14 mouse cellular contexts compared by ENCODE assay signal in the genomic region with DNA sequence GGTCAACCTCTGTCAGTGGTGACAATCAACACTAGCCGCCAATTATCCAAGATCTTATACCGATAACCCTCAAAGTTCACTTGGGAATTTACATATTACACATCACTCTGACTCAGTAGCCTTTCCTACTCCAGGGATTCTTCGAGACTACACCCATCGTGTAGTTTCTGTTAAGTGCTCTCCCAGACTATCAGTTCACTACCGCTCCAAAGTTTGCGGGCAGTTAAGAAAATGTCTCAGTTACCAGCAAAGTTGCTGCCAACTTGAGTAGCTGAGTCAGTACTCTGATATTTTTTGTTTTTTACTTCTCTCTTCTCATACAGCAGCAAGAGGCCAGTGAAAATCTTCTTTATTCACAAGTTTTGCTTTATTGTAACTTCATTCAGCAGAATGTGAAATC.
"Had no signal": no experiment of that assay in that cellular context is flagged by ENCODE, and none has a peak within 500 bp of the region (broad histone marks: within the 10 kb centered on the region; RNA-seq: fewer than 3 reads in every experiment).

No protein-coding gene starts in this region.

- H3K27ac ChIP-seq: macrophage; midbrain, embryonic 13.5 days; midbrain, embryonic 15.5 days; neural tube, embryonic 12.5 days; stomach, embryonic 15.5 days; stomach, postnatal 0 days had no signal

- DNase-seq: lung, adult 18-20 months; lung, embryonic 14.5 days; lung, postnatal 10 days; lung, postnatal 36 days; right cerebral cortex, postnatal 14 days; thymus, adult 18-20 months; thymus, postnatal 14 days; thymus, postnatal 36 days had no signal

- H3K4me1 ChIP-seq: midbrain, embryonic 13.5 days; midbrain, embryonic 15.5 days; neural tube, embryonic 12.5 days; stomach, embryonic 15.5 days had no signal

- H3K4me3 ChIP-seq: midbrain, embryonic 13.5 days; midbrain, embryonic 15.5 days; neural tube, embryonic 12.5 days; stomach, embryonic 15.5 days had no signal
